Mouse (Mus musculus): Measurements from ENCODE around the gene Mfsd7a. TPM values are rescaled to one million over a fixed set of nuclear protein-coding genes. Genes with fewer than 3 reads are reported as not detected.

The Mfsd7a gene
- polyA plus RNA-seq, 1 experiment from 2014 or later: 0.15 TPM

GRCm38 (mm10) chr5:108433804-108434587 lies 14.7 kb downstream of the Mfsd7a start, which contains the start of gene Atp5k:
Gene Atp5k (minus strand): TSS chr5:108434448.
- H3K4me2 ChIP-seq: peak within 1 kb of the TSS; percentile 93
- H3K9me3 ChIP-seq (replicated peaks): no peaks in the 10 kb centered on the region
- peak within 1 kb of the TSS; percentile 59 for H3K27ac ChIP-seq
- H3K4me3 ChIP-seq (replicated peaks): peak within 1 kb of the TSS; percentile 96
- DNase-seq: peak; percentile 87
- peaks cover 31% of the 10 kb centered on the region for H3K4me1 ChIP-seq (replicated peaks)
- H3K9ac ChIP-seq: peak within 1 kb of the TSS; percentile 90
- WGBS (ENCODE audit: insufficient replicate concordance): under 1% methylated on average over 42 of the region's 42 CpGs
- H3K36me3 ChIP-seq: peaks cover 33% of the 10 kb centered on the region
- peaks cover 8% of the 10 kb centered on the region for H3K27me3 ChIP-seq
- ATAC-seq (ENCODE audit: low read depth): peak; percentile 83

- Histone ChIP-seq H3K9me3 (replicated peaks) (no peaks in the 10 kb centered on the region), H3K4me2 (no peak overlapping the region), H3K9ac (0 out of 2 replicates have a peak overlapping the region, but pooled peaks have one; percentile 9), H3K27ac (no peak overlapping the region), H3K27me3 (peaks cover 2% of the 10 kb centered on the region), H3K4me1 (replicated peaks) (peaks cover 38% of the 10 kb centered on the region), H3K4me3 (replicated peaks) (no peak overlapping the region), H3K36me3 (peaks cover 33% of the 10 kb centered on the region)
- no peak for DNase-seq
- WGBS (ENCODE audit: insufficient replicate concordance): 81% methylated on average over 6 of the region's 6 CpGs
- ATAC-seq (ENCODE audit: low read depth): no peak
Observed at GRCm38 (mm10) chr5:108431196-108431595, 17.5 kb downstream of the Mfsd7a start.

GRCm38 (mm10) chr5:108427186-108427585 lies 21.5 kb downstream of the Mfsd7a start:
- DNase-seq: peak; percentile 42

GRCm38 (mm10) chr5:108423427-108423826 lies 25.3 kb downstream of the Mfsd7a start:
- H3K9ac ChIP-seq: no peak overlapping the region
- DNase-seq: peak; percentile 15
- no peaks in the 10 kb centered on the region for H3K9me3 ChIP-seq (replicated peaks)
- H3K36me3 ChIP-seq: no peaks in the 10 kb centered on the region
- 44% methylated on average over 2 of the region's 2 CpGs for WGBS (ENCODE audit: insufficient replicate concordance)
- no peak overlapping the region for H3K27ac ChIP-seq
- no peaks in the 10 kb centered on the region for H3K27me3 ChIP-seq
- H3K4me3 ChIP-seq (replicated peaks): no peak overlapping the region
- peaks cover 34% of the 10 kb centered on the region for H3K4me1 ChIP-seq (replicated peaks)
- ATAC-seq (ENCODE audit: low read depth): peak; percentile 86
- H3K4me2 ChIP-seq: peak overlapping the region; percentile 29

More at GRCm38 (mm10) chr5:108427186-108427585, 21.5 kb downstream of the Mfsd7a start:
- H3K36me3 ChIP-seq: peaks cover 26% of the 10 kb centered on the region
- no peak overlapping the region for H3K4me2 ChIP-seq
- no peak overlapping the region for H3K4me3 ChIP-seq (replicated peaks)
- no peaks in the 10 kb centered on the region for H3K9me3 ChIP-seq (replicated peaks)
- peak; percentile 56 for ATAC-seq (ENCODE audit: low read depth)
- H3K27me3 ChIP-seq: no peaks in the 10 kb centered on the region
- no peak overlapping the region for H3K9ac ChIP-seq
- 33% methylated on average over 1 of the region's 1 CpGs for WGBS (ENCODE audit: insufficient replicate concordance)
- peaks cover 41% of the 10 kb centered on the region for H3K4me1 ChIP-seq (replicated peaks)
- H3K27ac ChIP-seq: no peak overlapping the region

- peaks cover 32% of the 10 kb centered on the region for H3K4me1 ChIP-seq (replicated peaks)
- H3K27ac ChIP-seq: no peak overlapping the region
- H3K4me2 ChIP-seq: peak overlapping the region; percentile 29; the same call in 1 of the 2 replicates
- no peak overlapping the region for H3K4me3 ChIP-seq (replicated peaks)
- DNase-seq (no peak), ATAC-seq (ENCODE audit: low read depth) (no peak)
- H3K9me3 ChIP-seq (replicated peaks): no peaks in the 10 kb centered on the region
- WGBS (ENCODE audit: insufficient replicate concordance): 70% methylated on average over 3 of the region's 3 CpGs
- no peaks in the 10 kb centered on the region for H3K36me3 ChIP-seq
- H3K9ac ChIP-seq: no peak overlapping the region
- no peaks in the 10 kb centered on the region for H3K27me3 ChIP-seq
Observed at GRCm38 (mm10) chr5:108422741-108423140, 25.9 kb downstream of the Mfsd7a start.

GRCm38 (mm10) chr5:108414711-108415110 lies 34.0 kb downstream of the Mfsd7a start:
- Histone ChIP-seq H3K9me3 (replicated peaks) (no peaks in the 10 kb centered on the region), H3K9ac (no peak overlapping the region), H3K4me2 (no peak overlapping the region), H3K27me3 (no peaks in the 10 kb centered on the region), H3K4me3 (replicated peaks) (no peak overlapping the region), H3K4me1 (replicated peaks) (no peaks in the 10 kb centered on the region), H3K36me3 (no peaks in the 10 kb centered on the region), H3K27ac (no peak overlapping the region)
- no peak for DNase-seq
- 47% methylated on average over 2 of the region's 2 CpGs for WGBS (ENCODE audit: insufficient replicate concordance)
- no peak for ATAC-seq (ENCODE audit: low read depth)

- 67% methylated on average over 2 of the region's 2 CpGs for WGBS (ENCODE audit: insufficient replicate concordance)
- no peak for ATAC-seq (ENCODE audit: low read depth)
- H3K4me2 ChIP-seq: no peak overlapping the region
Observed at GRCm38 (mm10) chr5:108406977-108407376, 41.7 kb downstream of the Mfsd7a start.

GRCm38 (mm10) chr5:108405460-108405859 lies 43.2 kb downstream of the Mfsd7a start:
- Histone ChIP-seq H3K4me3 (replicated peaks) (no peak overlapping the region), H3K4me1 (replicated peaks) (no peaks in the 10 kb centered on the region; the same call in none of the 2 replicates), H3K4me2 (no peak overlapping the region), H3K9me3 (replicated peaks) (no peaks in the 10 kb centered on the region), H3K27me3 (no peaks in the 10 kb centered on the region), H3K27ac (no peak overlapping the region), H3K9ac (no peak overlapping the region), H3K36me3 (no peaks in the 10 kb centered on the region)
- 4% methylated on average over 1 of the region's 1 CpGs for WGBS (ENCODE audit: insufficient replicate concordance)
- DNase-seq (no peak), ATAC-seq (ENCODE audit: low read depth) (peak; percentile 48; the same call in 1 of the 2 replicates)

More at GRCm38 (mm10) chr5:108406977-108407376, 41.7 kb downstream of the Mfsd7a start:
- DNase-seq: no peak
- H3K4me3 ChIP-seq (replicated peaks): no peak overlapping the region
- no peaks in the 10 kb centered on the region for H3K9me3 ChIP-seq (replicated peaks)
- no peak overlapping the region for H3K9ac ChIP-seq
- no peak overlapping the region for H3K27ac ChIP-seq
- H3K27me3 ChIP-seq: no peaks in the 10 kb centered on the region
- H3K4me1 ChIP-seq (replicated peaks): no peaks in the 10 kb centered on the region; the same call in none of the 2 replicates
- no peaks in the 10 kb centered on the region for H3K36me3 ChIP-seq

- ATAC-seq (ENCODE audit: low read depth) (no peak), DNase-seq (no peak)
- Histone ChIP-seq H3K36me3 (no peaks in the 10 kb centered on the region), H3K9me3 (replicated peaks) (no peaks in the 10 kb centered on the region), H3K27me3 (no peaks in the 10 kb centered on the region), H3K4me3 (replicated peaks) (no peak overlapping the region), H3K9ac (no peak overlapping the region), H3K4me1 (replicated peaks) (peaks cover 6% of the 10 kb centered on the region), H3K27ac (no peak overlapping the region), H3K4me2 (no peak overlapping the region)
- 32% methylated on average over 4 of the region's 4 CpGs for WGBS (ENCODE audit: insufficient replicate concordance)
Observed at GRCm38 (mm10) chr5:108403453-108403852, 45.2 kb downstream of the Mfsd7a start.

Data from liver, embryonic 13.5 days (tissue).